Mouse (Mus musculus) gastrocnemius, postnatal 36 days (tissue): ENCODE measurements around the gene Prmt1. TPM values are rescaled to one million over a fixed set of nuclear protein-coding genes. Genes with fewer than 3 reads are reported as not detected.

Experiments used
- DNase-seq, 2 experiments: peaks; one replicate each; pipeline ENCODE4 v3.0.0; 2022
- intact Hi-C: fragments of 180-260 bp; cut with DNase I; formaldehyde crosslinking; loops from one replicate; pipeline ENCODE4 v1.15.1; 2025
- total RNA-seq, 2 experiments: library from RNA; stranded (reverse); gene quantifications; 2 replicates each; pipeline ENCODE4 v1.2.3; 2021

Prmt1 gene
- total RNA-seq, 2 experiments from 2014 or later = 105 to 123 TPM

DNA sequence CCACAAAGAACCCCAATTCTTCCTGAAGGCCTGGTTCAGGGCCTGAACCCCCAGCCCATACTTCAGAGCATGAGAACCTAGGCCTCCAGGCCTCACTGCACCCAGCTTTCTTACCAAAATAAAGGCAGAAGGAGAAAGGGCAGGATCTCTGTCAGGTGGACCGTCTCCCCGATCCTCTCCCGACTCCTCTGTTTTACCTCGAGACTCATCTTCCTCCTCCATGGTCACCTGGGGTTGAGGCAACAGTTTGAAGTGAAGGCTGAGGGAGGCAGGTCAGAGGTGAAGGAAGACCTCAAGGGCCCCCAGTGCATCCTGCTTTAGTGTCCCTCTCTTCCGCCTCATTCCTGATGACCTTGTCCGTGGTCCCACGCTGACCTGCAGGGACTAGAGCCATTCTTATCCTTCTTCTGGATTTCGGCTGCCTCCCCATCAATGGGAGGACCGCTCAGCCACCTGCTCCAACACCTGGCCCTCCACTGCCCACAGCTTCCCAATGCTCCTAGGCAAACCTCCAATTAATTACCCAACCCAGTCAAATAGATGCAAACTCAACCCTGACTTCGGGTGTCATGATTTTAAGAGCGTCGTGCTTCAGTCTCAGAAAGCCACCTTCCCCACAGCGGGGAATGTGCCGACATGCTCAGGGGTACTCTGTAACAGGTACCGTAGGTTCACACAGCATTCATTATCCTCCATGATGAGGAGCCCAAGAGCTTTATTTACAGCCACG, 27.2 kb upstream of the Prmt1 start:
- intact Hi-C loops = loop anchor here (1.0 kb wide), 1 partner anchor 13 kb away; no protein-coding TSS in a partner anchor

DNA sequence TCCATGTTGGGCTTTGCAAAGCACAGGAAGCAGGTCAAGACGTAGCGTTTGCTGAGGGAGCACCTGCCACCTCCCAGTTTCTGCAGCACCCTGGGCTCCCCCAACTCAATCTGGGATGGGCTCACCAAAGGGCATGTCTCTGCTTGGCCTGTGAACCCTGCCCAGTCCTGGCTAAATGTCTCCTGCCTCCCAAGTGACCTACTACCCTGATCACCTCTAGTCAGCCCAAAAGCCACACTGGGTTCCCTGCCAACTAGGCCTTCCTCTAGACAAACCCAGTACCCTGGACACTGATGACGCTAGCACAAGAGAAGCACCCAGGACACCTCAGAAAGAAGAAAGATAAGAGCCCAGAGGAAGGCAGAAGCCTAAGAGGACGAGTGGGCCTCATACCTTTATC, 26.5 kb upstream of the Prmt1 start:
- intact Hi-C loops = no loop called here
- no peak for DNase-seq

More for the DNA sequence above, 27.2 kb upstream of the Prmt1 start:
- no peak for DNase-seq

DNA sequence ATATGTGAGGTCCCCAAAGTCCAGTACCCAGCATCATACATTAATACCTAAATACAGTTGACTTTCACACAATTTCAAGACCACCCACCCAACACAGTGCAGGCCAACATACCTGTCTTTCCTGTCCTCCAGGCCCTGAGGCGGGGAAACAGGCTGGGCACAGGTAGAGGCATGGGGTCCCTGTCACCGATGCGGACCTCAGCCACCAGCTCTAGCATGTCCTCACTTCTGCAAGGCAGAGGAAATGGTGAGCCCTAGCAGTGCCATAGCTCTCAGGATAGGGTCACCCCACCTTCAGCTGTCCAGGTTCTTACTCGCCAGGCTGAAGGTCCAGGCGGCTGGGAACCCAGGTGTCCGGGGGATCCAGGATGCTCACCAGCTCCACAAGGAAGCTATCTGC, 25.6 kb upstream of the Prmt1 start:
- intact Hi-C loops = no loop called here

DNA sequence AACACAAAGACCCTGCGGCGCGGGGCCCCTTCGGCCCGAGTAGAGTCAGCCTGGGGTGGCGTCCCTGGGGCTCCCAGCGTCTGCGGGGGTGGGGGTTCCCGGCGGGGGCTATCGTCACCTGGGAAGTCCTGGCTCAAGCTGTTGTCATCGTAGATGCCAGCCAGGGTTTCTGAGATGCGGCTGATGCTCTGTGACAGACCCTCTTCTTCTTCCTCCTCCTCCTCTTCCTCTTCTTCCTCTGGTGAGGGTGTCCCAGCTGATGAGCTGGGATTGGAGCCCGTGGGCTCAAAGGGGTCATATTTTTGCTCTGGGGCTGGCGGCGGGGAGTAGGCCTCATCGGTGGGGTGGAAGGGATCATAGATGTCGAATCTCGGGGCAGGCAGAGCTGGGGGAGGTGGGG, 22.0 kb upstream of the Prmt1 start:
- intact Hi-C loops = no loop called here

More for the DNA sequence above, 25.6 kb upstream of the Prmt1 start:
- DNase-seq = no peak

DNA sequence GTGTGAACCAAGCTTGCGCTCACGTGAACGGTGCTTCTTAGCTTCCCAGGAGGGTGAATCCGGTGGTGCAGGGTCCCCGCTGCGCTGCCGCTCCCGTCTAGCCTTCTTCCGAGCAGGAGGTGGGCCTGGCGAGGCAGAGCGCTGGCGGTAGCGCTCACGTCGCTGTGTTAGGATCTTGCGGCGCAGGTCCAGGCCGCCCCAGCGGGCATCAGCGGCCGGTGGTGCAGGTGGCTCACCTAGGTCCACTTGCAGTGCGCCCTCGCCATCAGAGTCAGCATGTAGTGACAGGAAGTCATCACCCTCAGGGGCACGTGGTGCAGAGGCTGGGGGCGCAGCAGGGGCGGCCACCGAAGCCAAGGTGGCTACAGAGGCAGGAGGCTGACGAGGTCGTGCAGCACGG, 21.5 kb upstream of the Prmt1 start:
- no peak for DNase-seq
- intact Hi-C loops = no loop called here

More for the DNA sequence above, 22.0 kb upstream of the Prmt1 start:
- no peak for DNase-seq

DNA sequence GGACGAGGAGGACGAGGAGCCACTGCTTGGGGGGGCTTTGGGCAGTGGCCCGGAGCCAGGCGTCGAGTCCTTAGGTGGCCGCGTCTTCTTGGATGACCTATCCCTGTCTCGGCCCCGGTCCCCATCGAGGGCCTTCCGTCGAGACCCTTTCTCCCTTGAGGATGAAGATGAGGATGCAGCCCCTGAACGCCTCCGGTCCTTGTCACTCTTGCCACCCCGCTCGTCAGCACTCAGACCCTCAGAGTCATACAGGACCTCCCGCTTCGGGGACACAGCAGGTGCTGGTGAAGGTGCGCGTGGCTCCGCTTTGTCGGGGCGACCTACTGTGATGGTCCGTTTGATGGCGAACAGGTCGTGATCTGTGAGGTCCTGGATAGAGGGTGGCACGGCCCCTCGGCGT, 20.8 kb upstream of the Prmt1 start:
- intact Hi-C loops = no loop called here
- no peak for DNase-seq

DNA sequence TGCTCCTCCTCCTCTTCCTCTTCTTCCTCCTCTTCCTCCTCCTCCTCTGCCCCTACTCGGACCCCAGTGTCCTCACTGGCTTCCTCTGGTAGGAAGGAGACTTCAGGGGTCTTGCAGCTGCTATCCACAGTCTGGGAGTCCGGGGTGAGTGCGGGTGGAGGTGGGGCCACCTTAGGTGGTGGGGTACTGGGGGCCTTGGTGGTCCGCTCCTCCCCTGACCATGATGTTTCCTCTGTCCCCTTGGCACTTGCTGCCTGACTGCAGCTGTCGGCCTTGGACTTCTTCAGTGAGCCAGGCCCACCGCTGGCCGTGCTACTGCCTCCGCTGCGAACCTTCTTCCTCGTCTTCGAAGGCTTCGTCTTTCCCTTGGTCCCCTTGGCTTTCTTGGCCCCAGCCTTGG, 20.1 kb upstream of the Prmt1 start:
- no peak for DNase-seq
- intact Hi-C loops = no loop called here

DNA sequence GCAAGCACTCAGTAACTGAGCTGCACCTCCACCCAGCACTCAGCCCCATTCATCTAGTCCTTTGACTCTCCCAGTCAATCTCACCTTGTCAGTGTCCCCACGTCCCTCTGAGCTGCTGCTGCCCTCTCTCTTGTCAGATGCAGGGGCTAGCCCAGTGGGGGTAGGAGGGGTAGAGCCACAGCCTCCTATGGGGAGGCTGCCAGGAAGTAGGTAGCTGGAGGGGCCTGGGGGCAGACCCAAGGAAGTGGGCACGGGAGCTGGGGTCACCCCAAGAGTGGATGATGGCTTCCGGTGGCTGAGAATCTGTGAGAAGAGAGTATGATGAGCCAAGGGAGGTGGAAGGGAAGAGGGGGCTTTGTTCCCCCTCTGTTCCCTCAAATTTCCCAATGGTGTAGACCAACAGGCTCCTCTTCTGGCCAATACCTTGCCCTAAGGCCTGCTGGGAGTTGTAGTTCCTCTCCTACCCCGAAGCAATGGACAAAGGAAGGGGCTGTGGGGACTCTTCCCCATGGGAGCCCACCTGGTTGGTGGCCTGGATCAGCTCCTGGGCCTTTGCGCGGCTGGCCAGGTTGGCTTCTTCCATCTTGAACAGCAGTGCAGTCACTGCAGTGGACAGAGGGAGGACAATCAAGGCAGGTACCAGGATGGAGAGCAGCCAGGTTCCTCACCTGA, 19.1 kb upstream of the Prmt1 start:
- no peak for DNase-seq
- intact Hi-C loops = no loop called here

DNA sequence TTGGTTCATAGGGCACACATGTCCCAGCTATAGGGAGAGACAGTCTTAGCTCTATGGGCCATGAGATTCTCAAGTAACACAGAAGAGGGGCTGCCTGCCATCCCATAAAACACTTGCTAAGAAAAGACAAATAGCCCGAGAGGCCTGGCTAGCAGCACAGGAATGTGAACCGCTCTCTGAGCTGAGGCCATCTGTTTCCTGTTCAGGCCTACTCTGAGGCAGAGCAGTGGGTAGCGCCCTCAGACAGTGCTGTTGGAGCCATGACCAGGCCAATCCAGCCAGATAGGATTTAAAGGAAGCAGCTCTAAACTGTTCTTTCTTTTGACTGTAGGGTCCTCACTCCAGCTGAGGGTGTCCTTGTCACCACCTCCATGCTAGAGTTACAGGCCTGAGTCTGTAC, 18.2 kb upstream of the Prmt1 start:
- intact Hi-C loops = no loop called here
- DNase-seq = no peak

DNA sequence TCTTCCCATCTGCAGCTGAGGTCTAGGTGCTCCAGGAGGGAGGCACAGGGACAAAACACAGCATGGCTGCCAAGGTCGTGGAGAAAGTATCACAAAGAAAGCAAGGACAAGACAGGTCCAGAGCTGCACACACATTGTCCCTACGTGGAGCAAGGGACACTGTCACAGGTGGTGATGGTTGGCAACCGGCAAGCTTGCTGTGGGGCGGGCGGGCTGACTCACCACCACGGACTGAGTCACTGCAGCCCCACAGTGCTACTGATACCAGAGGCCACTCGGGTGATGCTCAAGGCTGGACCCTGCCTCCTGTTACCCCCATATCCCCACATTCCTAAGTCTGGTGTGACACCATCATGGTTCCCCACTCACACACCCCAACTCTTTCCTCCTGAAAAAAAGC, 16.1 kb upstream of the Prmt1 start:
- DNase-seq = no peak
- intact Hi-C loops = no loop called here

DNA sequence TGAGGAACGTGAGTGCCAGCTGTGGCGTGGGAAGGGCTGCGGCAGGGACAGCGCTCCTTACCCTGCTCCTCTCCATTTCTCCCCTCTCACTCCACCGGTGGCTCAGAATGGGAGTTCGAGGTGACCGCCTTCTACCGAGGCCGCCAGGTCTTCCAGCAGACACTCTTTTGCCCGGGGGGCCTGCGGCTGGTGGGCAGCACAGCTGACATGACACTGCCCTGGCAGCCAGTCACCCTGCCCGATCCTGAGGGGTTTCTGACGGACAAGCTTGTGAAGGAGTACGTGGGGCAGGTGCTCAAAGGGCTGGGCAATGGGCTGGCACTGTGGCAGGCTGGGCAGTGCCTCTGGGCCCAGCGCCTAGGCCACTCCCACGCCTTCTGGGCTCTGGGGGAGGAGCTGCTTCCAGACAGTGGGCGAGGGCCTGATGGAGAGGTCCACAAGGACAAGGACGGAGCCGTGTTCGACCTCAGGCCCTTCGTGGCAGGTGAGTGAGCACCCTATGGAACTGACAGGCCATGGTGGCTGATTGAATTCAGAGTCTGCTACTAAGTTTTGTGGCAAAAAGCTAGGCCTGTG, 14.3 kb upstream of the Prmt1 start:
- intact Hi-C loops = loop anchor here (1.0 kb wide), 1 partner anchor 14 kb away; no protein-coding TSS in a partner anchor
- no peak for DNase-seq

DNA sequence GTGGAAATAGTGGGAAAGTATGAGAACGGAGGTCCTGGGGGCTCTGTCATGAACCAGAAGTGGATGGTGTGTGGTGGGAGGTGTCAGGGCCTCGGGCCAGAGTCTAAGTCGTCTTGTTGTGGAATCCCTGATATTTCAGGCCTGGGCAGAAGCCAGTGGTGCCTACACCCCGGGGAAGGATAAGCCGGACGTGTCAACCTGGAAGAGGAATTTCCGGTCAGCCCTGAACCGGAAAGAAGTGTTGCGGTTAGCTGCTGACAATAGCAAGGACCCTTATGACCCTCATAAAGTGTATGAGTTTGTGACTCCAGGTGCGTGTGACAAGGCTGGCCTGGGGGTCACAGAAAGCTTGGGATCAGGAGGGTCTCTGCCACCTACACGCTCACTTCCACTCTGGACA, 13.4 kb upstream of the Prmt1 start:
- DNase-seq = no peak
- intact Hi-C loops = loop anchor here (1.0 kb wide), 1 partner anchor 15 kb away; no protein-coding TSS in a partner anchor

DNA sequence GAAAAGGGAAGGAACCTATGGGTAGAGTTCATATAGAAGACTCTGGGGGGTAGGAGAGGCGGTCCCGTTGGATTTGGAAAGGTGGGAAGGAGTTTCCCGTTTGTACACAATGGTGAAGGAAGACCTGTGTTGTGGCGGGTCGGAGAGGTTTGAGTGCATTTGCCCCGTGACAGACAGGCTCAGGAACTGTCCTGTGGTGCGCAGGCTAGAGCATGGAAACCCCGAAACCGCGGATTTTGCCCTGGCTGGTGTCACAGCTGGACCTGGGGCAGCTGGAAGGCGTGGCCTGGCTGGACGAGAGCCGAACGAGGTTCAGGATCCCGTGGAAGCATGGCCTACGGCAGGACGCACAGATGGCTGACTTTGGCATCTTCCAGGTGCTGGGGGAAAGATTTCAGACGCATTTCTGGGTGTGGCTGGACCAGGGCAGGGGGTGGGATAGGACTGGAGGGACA, 12.2 kb upstream of the Prmt1 start, which contains the start of gene Bcl2l12:
Gene Bcl2l12, minus strand, starts transcription at position 212 of the 455 bp plus-strand sequence.
- peak; percentile 48 to 51 for DNase-seq
- intact Hi-C loops = no loop called here

DNA sequence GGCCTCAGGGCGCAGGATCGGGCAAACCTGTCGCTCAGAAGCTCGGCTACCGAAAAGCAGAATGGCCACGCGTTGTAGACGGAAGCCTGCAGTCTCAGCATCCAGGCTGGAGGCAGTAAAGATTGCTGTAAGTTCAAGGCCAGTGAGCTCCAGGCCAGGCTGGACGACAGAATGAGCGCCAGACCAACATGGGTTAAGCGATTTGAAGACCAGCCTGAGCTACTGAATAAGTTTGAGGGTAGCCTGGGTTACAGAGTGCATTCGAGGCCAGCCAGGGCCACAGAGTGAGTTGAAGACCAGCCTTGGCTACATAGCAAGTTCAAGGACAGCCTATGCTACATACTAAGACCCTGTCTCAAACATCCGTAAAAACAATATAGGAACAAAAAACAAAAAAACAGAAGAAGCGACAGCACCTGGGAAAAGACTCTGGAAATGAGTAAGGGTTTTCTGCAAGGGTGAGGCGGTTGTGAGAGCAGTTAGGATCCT, 11.6 kb upstream of the Prmt1 start:
- intact Hi-C loops = no loop called here
- no peak for DNase-seq

DNA sequence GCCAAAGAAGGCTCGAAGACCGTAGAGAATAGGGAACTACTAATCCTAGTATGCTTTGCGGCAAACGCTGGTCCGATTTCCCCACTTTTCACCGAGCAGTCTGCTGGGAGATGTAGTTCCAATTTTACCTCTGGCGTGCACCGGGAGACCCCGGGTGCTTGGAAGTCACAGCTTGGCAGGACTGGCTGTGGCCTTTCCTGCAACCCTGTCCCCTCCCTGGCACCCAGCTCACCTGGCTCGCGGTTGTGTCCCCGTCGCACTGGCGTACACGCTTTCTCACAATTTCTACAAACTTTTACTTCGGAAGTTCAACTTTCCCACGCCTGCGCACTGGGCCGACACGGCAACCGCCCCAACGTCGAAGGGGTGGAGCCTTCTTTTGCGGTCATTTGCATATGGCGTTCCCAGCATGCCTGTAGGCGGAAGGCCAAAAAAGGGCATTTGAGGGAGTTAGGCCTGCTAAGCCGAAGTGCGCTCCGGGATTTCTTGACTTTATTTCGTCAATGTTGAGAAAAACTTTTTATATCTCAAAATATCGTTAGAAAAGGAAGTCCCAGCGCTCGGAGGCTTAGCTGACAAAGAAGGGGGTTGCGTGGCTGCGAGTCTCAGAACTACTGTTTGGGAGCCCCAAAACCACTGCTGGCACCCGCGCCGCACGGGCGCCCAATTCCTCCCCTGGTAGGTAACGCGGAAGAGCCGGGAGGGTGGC, 11.0 kb upstream of the Prmt1 start, which contains the start of gene Irf3:
Gene Irf3, plus strand, starts transcription at position 418 of the 709 bp plus-strand sequence.
- DNase-seq = peak; percentile 95 to 97
- intact Hi-C loops = no loop called here

DNA sequence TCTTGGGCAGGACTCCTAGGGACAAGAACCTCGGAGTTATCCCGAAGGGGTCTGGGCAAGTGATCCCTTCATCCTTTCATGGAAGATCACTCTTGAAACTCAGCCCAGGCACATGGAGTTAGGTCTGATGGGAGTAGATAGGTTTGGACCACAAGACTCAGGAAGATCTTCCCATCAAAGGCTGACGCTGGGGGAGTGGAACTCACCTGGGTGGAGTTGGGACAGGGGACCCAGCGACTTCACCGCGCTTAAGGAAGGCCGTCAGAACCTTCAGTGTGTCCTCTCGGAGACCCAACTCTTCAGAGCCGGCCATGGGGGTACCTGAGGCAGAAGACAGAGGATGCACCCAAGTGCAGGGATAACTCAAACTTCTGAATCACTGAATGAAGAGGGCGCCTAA, 10.3 kb upstream of the Prmt1 start:
- no peak for DNase-seq
- intact Hi-C loops = no loop called here

DNA sequence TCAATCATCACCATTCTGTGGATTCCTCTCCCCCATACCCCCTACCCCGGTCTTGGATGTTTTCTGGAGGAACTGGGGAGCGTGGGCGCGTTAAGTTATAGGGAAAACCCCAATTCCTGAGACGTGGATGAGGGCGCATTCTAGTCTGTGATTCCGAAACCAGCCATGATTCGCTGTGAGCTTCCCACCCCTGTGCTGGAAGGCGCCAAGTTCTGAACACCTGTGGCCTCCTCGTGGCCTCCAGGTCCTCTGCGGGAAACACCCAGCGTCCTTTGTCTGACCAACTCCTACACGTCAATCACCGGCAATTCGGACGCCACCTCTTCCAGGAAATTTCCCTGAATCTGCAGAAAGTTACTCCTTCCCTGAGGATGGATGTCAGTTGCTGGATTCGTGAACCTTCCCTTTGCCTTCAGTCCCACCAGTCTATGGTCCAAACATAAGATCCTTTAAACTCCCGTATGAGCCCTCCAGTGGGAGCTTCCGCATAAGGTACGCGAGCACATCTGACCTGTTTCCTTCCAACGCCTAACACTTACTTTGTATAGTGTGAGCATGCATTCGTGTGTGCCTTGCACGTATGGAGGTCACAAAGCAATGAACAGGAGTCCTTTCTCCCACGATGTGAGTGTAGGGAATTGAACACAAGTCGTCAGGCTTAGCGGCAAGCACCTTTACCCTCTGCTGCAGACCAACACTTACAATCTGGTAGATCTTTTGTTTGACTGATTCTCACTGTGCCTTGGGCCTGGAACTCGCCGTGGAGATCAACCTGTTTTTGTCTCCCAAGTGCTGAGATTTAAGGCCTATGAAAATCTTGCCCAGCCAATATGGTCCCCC, 731 bp upstream of the Prmt1 start:
- intact Hi-C loops = no loop called here
- no peak for DNase-seq

DNA sequence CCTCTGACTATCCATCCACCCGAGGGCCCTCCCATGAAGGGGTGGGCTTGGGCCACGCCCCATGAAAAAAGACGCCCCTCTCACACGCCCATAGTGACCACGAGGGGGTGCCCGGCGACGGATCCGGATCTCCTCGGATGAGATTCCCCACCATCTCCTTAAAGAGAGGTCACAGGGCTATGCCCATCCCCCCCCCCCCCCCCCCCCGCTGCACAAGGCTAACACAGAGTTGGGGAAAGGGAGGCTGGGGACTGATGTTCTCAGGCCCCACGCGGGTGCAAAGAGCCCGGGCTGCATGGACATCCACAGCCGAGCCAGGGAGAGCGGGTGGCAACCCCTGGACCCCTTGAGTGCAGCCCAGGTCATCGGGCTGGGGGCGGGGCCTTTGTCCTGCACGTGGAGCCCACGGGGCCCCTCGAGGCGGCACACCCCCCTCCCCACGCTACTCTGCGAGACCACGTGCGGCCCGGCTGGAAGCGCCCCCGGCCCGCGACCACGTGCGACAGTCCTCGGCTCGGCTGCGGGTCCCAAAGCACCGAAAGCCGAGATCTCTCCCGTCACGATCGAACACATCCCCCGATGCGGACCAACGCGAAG, 675 bp downstream of the Prmt1 start:
- DNase-seq = peak in 1 of 2 experiments; percentile 72
- intact Hi-C loops = no loop called here

DNA sequence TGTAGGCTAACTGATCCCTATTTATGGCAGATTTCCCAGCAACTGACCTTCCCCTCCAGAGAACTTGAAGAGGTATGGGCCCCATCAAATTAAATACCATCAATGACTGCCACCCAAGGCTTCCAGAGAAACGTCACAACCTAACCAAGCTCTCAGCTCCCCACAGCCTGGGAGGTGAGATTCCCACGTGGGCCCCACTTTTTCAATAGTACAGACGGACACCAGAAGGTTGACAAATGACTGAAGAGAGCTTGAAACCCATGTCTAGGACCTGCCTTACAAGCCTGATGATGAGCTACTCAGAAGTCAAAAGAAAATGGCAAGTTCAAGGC, 1.6 kb downstream of the Prmt1 start:
- DNase-seq = no peak
- intact Hi-C loops = loop anchor here (5.0 kb wide), 2 partner anchors 88 to 153 kb away; partner anchors contain the start of genes Flt3l and Gm45713
